Mouse (Mus musculus): Measurements from ENCODE around the gene Zrsr2. TPM values are rescaled to one million over a fixed set of nuclear protein-coding genes. Genes with fewer than 3 reads are reported as not detected.
A peak's percentile ranks its signal among the peaks of the same experiment; 100 is the strongest.

Zrsr2 gene
- polyA plus RNA-seq, 1 experiment from 2014 or later, result 11.0 TPM

DNA sequence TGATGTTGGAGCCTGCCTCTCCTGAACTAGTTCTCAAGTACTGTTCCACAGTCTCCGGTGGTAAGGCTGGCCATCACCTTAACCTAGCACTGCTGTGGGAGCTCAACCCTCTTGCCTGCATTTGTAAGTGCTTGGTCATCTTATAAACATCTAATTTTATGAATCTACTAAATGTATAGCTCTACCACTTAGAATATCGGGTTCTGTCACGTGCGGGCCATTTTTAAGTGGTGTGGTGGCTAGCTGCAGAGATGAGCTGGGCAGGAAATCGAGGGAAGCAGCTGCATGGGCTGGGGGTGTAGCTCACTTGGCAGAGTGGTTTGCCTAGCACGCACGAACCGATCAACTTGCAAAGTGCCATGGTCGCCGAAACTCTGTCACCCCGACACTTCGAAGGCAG, 1.1 kb downstream of the Zrsr2 start:
- H3K4me3 ChIP-seq (ENCODE audit: low read depth, low read length), result peak overlapping the region; percentile 82
- 27% methylated on average over 12 of the region's 12 CpGs for WGBS (ENCODE audit: insufficient replicate concordance)
- H3K27ac ChIP-seq (ENCODE audit: low read length), result peak overlapping the region; percentile 98
- peaks cover 12% of the 10 kb centered on the region for H3K36me3 ChIP-seq (ENCODE audit: control insufficient read depth, insufficient read depth)
- H3K27me3 ChIP-seq (ENCODE audit: control insufficient read depth, insufficient read depth, low read depth, low read length), result no peaks in the 10 kb centered on the region
- H3K4me2 ChIP-seq (ENCODE audit: low read depth, low read length), result peak overlapping the region; percentile 63
- ATAC-seq (ENCODE audit: low read depth), result no peak
- H3K9me3 ChIP-seq (replicated peaks; ENCODE audit: control insufficient read depth, low read length), result no peaks in the 10 kb centered on the region; the same call in 1 of the 2 replicates
- peaks cover 2% of the 10 kb centered on the region for H3K4me1 ChIP-seq (ENCODE audit: control insufficient read depth, low read depth, low read length)
- H3K9ac ChIP-seq (ENCODE audit: low read depth, low read length), result peak overlapping the region; percentile 90

DNA sequence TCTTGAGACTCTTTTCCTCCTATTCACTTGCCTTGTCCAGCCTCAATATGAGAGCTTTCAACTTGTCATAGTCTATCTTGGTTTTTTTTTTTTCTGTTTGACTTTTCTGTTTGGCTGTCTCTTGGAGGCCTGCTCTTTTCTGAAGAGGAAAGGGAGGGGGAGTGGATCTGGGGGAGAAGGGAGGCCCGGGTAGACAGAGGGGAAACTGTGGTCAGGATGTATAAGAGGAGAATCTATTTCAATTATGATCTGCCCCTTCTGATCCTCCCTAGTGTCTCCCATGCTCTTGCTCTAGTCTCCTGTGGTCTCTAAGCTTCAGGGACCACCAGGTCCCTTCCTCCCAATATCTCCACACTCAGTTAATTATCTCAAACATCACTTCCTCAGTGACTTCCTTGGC, 6.8 kb downstream of the Zrsr2 start:
- H3K4me1 ChIP-seq (ENCODE audit: control insufficient read depth, low read depth, low read length), result no peaks in the 10 kb centered on the region
- H3K9me3 ChIP-seq (replicated peaks; ENCODE audit: control insufficient read depth, low read length), result no peaks in the 10 kb centered on the region
- ATAC-seq (ENCODE audit: low read depth), result no peak
- peaks cover 14% of the 10 kb centered on the region for H3K36me3 ChIP-seq (ENCODE audit: control insufficient read depth, insufficient read depth)
- no peaks in the 10 kb centered on the region for H3K27me3 ChIP-seq (ENCODE audit: control insufficient read depth, insufficient read depth, low read depth, low read length)
- H3K4me2 ChIP-seq (ENCODE audit: low read depth, low read length), result no peak overlapping the region
- H3K27ac ChIP-seq (ENCODE audit: low read length), result no peak overlapping the region
- 17% methylated on average over 1 of the region's 1 CpGs for WGBS (ENCODE audit: insufficient replicate concordance)
- no peak overlapping the region for H3K4me3 ChIP-seq (ENCODE audit: low read depth, low read length)
- H3K9ac ChIP-seq (ENCODE audit: low read depth, low read length), result no peak overlapping the region

DNA sequence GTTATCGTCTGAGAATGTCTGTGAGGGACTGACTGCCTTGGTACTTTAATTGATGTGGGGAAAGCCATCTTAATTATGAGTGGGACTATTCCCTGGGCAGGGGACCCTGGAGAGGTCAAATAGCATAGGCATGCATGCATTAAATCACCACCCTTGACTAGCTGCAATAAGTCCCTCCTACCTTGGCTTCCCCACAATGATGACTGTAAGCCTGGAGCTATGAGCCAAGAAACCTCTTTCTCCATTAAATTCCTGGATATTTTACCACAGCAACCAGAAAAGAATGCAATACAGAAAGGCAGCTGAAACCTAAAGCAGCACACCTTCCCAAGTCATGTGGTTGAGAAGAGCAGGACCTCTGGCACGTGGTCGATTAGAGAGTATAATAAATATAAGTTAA, 14.1 kb downstream of the Zrsr2 start:
- Histone ChIP-seq H3K4me1 (ENCODE audit: control insufficient read depth, low read depth, low read length) (no peaks in the 10 kb centered on the region), H3K9me3 (replicated peaks; ENCODE audit: control insufficient read depth, low read length) (no peaks in the 10 kb centered on the region), H3K9ac (ENCODE audit: low read depth, low read length) (no peak overlapping the region), H3K4me2 (ENCODE audit: low read depth, low read length) (no peak overlapping the region), H3K27ac (ENCODE audit: low read length) (no peak overlapping the region), H3K4me3 (ENCODE audit: low read depth, low read length) (no peak overlapping the region), H3K27me3 (ENCODE audit: control insufficient read depth, insufficient read depth, low read depth, low read length) (no peaks in the 10 kb centered on the region), H3K36me3 (ENCODE audit: control insufficient read depth, insufficient read depth) (peaks cover 5% of the 10 kb centered on the region)
- 72% methylated on average over 3 of the region's 3 CpGs for WGBS (ENCODE audit: insufficient replicate concordance)
- ATAC-seq (ENCODE audit: low read depth), result no peak

DNA sequence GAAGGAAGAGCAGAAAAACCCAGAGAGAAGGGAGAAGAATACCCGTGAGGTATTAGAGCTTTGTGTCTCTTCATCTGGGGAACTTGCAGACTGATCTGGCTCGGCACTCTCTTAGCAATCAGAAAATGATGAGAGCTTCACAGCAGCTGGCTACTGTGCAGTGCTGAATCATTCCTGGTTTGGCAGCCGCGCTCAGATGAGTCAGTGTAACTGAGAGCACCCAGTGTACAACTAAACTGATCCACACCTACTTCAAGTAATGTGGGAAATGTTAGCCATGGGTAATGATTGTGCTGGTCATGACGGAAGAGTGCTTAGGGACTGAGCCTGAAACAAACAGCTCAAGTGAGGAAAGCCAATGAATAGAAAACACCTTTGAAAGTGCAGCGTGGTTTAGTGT, 19.9 kb downstream of the Zrsr2 start:
- H3K4me2 ChIP-seq (ENCODE audit: low read depth, low read length), result no peak overlapping the region
- 76% methylated on average over 6 of the region's 6 CpGs for WGBS (ENCODE audit: insufficient replicate concordance)
- no peak overlapping the region for H3K9ac ChIP-seq (ENCODE audit: low read depth, low read length)
- no peak for ATAC-seq (ENCODE audit: low read depth)
- no peak overlapping the region for H3K4me3 ChIP-seq (ENCODE audit: low read depth, low read length)
- H3K36me3 ChIP-seq (ENCODE audit: control insufficient read depth, insufficient read depth), result peaks cover 9% of the 10 kb centered on the region
- no peaks in the 10 kb centered on the region for H3K4me1 ChIP-seq (ENCODE audit: control insufficient read depth, low read depth, low read length)
- no peak overlapping the region for H3K27ac ChIP-seq (ENCODE audit: low read length)
- no peaks in the 10 kb centered on the region for H3K27me3 ChIP-seq (ENCODE audit: control insufficient read depth, insufficient read depth, low read depth, low read length)
- H3K9me3 ChIP-seq (replicated peaks; ENCODE audit: control insufficient read depth, low read length), result no peaks in the 10 kb centered on the region

DNA sequence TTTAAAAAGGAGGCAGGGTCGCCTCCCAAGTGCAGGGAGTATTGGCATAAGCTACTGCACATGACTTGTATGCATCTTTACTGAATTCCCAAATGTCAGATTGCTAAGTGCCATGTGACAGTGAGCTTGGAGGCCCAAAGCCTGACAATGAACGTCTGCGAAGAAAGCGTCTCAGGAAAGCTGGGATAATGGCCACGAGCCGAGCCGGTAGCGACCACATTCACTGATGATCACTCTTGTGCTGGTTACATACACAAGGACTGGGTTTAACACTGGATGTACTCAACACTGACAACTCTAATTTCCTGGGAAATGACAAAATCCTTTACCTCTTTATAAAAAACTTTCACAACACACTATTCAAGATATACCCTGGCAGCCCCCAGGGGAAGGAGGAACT, 23.7 kb downstream of the Zrsr2 start:
- H3K27me3 ChIP-seq (ENCODE audit: control insufficient read depth, insufficient read depth, low read depth, low read length), result no peaks in the 10 kb centered on the region
- no peak overlapping the region for H3K27ac ChIP-seq (ENCODE audit: low read length)
- peaks cover 7% of the 10 kb centered on the region for H3K36me3 ChIP-seq (ENCODE audit: control insufficient read depth, insufficient read depth)
- no peak overlapping the region for H3K4me3 ChIP-seq (ENCODE audit: low read depth, low read length)
- no peaks in the 10 kb centered on the region for H3K9me3 ChIP-seq (replicated peaks; ENCODE audit: control insufficient read depth, low read length)
- WGBS (ENCODE audit: insufficient replicate concordance), result 81% methylated on average over 8 of the region's 8 CpGs
- H3K4me1 ChIP-seq (ENCODE audit: control insufficient read depth, low read depth, low read length), result no peaks in the 10 kb centered on the region
- ATAC-seq (ENCODE audit: low read depth), result no peak
- H3K4me2 ChIP-seq (ENCODE audit: low read depth, low read length), result no peak overlapping the region
- H3K9ac ChIP-seq (ENCODE audit: low read depth, low read length), result no peak overlapping the region

DNA sequence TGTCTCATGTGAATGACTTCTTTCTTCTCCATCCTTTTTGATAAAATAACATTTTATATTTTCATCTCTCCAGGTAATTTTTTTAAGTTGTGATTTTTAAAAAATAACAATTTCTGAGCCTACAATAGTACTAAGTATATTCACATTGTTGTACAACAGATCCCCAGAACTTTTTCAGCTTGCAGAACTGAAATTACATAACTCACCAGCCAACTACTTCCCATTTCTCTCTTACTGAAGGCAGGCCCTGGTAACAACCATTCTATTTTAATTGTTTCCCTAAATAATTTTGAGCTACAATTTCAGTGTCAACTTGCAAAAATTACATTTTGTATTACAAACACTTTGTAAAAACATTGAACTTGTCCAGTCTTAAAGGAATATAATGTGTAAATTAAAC, 28.9 kb downstream of the Zrsr2 start:
- Histone ChIP-seq H3K27me3 (ENCODE audit: control insufficient read depth, insufficient read depth, low read depth, low read length) (no peaks in the 10 kb centered on the region), H3K9ac (ENCODE audit: low read depth, low read length) (no peak overlapping the region), H3K27ac (ENCODE audit: low read length) (no peak overlapping the region), H3K9me3 (replicated peaks; ENCODE audit: control insufficient read depth, low read length) (no peaks in the 10 kb centered on the region), H3K36me3 (ENCODE audit: control insufficient read depth, insufficient read depth) (no peaks in the 10 kb centered on the region), H3K4me2 (ENCODE audit: low read depth, low read length) (no peak overlapping the region), H3K4me1 (ENCODE audit: control insufficient read depth, low read depth, low read length) (no peaks in the 10 kb centered on the region), H3K4me3 (ENCODE audit: low read depth, low read length) (no peak overlapping the region)
- ATAC-seq (ENCODE audit: low read depth), result no peak

DNA sequence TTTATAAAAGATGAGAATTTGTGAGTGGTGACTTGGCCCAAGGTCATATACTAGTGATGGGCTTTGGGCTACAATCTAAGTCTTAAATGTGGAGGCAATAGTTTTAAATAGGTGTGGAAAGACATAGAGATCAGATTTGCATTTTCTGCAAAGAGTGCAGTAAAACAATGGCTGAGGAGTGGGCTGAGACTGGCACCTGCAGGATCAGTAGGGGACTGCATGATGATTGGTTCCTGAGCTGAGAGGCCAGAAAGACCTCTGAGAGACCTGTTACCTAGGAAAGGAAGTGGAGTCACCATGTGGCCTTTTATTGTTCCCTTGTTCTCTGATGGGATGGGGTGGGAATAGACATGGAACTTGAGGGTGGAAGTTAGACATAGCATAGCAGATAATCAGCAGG, 45.7 kb downstream of the Zrsr2 start:
- no peaks in the 10 kb centered on the region for H3K36me3 ChIP-seq (ENCODE audit: control insufficient read depth, insufficient read depth)
- ATAC-seq (ENCODE audit: low read depth), result no peak
- no peaks in the 10 kb centered on the region; the same call in none of the 2 replicates for H3K4me1 ChIP-seq (ENCODE audit: control insufficient read depth, low read depth, low read length)
- H3K27ac ChIP-seq (ENCODE audit: low read length), result no peak overlapping the region
- no peaks in the 10 kb centered on the region for H3K9me3 ChIP-seq (replicated peaks; ENCODE audit: control insufficient read depth, low read length)
- H3K4me2 ChIP-seq (ENCODE audit: low read depth, low read length), result no peak overlapping the region
- H3K27me3 ChIP-seq (ENCODE audit: control insufficient read depth, insufficient read depth, low read depth, low read length), result peaks cover 10% of the 10 kb centered on the region
- H3K9ac ChIP-seq (ENCODE audit: low read depth, low read length), result no peak overlapping the region
- no peak overlapping the region for H3K4me3 ChIP-seq (ENCODE audit: low read depth, low read length)

DNA sequence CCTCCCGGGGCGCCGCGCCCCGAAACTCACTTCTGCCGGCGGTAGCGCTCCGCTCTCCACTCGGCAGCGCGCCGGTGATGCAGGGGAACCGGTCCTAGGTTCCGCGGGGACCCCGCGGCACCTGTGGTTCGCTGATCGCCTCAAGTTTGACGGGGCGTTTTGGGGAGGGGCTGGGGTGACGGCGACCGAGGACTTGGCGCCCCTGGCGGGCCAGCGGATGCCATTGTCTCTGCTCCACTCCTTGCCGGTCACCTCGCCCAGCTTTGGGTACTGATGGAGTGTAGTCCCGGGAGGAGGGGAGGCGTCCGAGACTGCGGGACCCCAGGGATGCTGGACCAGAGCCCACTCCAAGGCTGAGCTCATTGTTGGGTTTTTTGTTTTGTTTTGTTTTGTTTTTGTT, 49.1 kb downstream of the Zrsr2 start:
- H3K9me3 ChIP-seq (replicated peaks; ENCODE audit: control insufficient read depth, low read length), result no peaks in the 10 kb centered on the region
- no peaks in the 10 kb centered on the region; the same call in none of the 2 replicates for H3K4me1 ChIP-seq (ENCODE audit: control insufficient read depth, low read depth, low read length)
- peak overlapping the region; percentile 50 for H3K27ac ChIP-seq (ENCODE audit: low read length)
- peaks cover 10% of the 10 kb centered on the region for H3K27me3 ChIP-seq (ENCODE audit: control insufficient read depth, insufficient read depth, low read depth, low read length)
- H3K4me3 ChIP-seq (ENCODE audit: low read depth, low read length), result peak overlapping the region; percentile 76
- no peak for ATAC-seq (ENCODE audit: low read depth)
- H3K4me2 ChIP-seq (ENCODE audit: low read depth, low read length), result peak overlapping the region; percentile 92
- H3K9ac ChIP-seq (ENCODE audit: low read depth, low read length), result peak overlapping the region; percentile 67
- WGBS (ENCODE audit: insufficient replicate concordance), result 13% methylated on average over 34 of the region's 34 CpGs
- H3K36me3 ChIP-seq (ENCODE audit: control insufficient read depth, insufficient read depth), result no peaks in the 10 kb centered on the region

DNA sequence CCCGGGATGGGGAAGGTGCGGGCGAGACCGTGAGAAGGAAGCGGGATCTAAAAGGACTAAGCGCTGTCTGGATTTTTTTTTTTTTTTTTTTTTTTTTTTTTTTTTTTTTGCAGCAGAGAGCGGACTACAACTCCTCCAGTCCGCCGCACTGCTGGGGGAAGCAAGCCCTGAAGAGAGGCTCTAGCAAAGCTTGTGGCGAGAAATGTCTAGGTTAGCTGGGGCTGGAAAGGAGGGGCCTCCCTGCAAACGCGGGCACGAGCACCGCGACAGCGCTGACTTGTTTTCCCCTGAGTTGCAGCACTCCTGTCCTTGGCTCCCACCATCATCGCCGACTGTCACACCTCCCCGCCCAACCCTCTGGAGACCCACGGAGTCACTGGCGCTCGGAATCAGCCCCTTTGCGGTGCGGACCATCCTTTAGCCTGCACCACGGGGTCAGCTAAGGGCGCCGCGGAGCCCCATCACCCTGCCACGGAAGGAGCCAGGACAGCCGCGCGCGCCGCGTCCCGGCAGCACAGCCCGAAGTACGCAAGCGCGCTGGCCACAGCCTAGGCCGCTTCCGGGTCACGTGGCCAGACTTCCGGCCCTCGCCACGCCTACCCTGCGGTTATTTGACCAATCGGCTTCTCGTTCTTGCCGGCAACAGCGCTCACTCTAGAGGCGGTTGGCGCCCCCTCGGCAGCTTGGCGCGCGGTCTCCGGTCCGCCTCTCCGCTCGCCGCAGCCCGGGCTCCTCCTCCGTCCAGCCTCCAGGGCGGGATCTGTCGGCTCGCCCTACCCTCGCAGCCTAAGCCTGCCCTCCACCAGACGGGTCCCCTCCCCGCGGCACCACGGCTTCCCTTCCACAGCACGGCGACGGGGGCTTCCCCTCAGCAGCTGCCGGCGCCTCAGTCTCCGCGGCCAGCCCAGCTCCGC, 49.9 kb downstream of the Zrsr2 start, which contains the start of gene Ap1s2:
Gene Ap1s2, plus strand, starts transcription at position 681 of the 914 bp plus-strand sequence.
- 19% methylated on average over 77 of the region's 80 CpGs for WGBS (ENCODE audit: insufficient replicate concordance)
- Histone ChIP-seq H3K9ac (ENCODE audit: low read depth, low read length) (peak within 1 kb of the TSS; percentile 73), H3K9me3 (replicated peaks; ENCODE audit: control insufficient read depth, low read length) (no peaks in the 10 kb centered on the region), H3K4me1 (ENCODE audit: control insufficient read depth, low read depth, low read length) (no peaks in the 10 kb centered on the region; the same call in none of the 2 replicates), H3K4me3 (ENCODE audit: low read depth, low read length) (peak within 1 kb of the TSS; percentile 76), H3K4me2 (ENCODE audit: low read depth, low read length) (peak within 1 kb of the TSS; percentile 92), H3K27ac (ENCODE audit: low read length) (peak within 1 kb of the TSS; percentile 81), H3K36me3 (ENCODE audit: control insufficient read depth, insufficient read depth) (no peaks in the 10 kb centered on the region), H3K27me3 (ENCODE audit: control insufficient read depth, insufficient read depth, low read depth, low read length) (peaks cover 10% of the 10 kb centered on the region)
- ATAC-seq (ENCODE audit: low read depth), result peak; percentile 99
